Mouse (Mus musculus) bone marrow macrophage, adult 2 months (primary cell): Measurements from ENCODE around the gene Il9r. TPM values are rescaled to one million over a fixed set of nuclear protein-coding genes. Genes with fewer than 3 reads are reported as not detected.

Experiments used
- H3K27ac ChIP-seq: 2 replicates; pipeline ENCODE4 v1.5.1; 2012; ENCODE audit warnings: low read depth, low read length; ENCODE audit not compliant: insufficient read depth
- H3K4me1 ChIP-seq: 2 replicates; pipeline ENCODE4 v1.6.1; 2012; ENCODE audit warnings: low read length; ENCODE audit not compliant: control insufficient read depth, insufficient read depth
- H3K4me3 ChIP-seq: 2 replicates; pipeline ENCODE4 v1.5.1; 2012; ENCODE audit warnings: mild to moderate bottlenecking, low read length, moderate library complexity; ENCODE audit not compliant: insufficient read depth
- CTCF ChIP-seq: IDR thresholded peaks from 2 replicates; pipeline ENCODE4 v1.5.1; 2012; ENCODE audit warnings: low read depth, mild to moderate bottlenecking, low read length, moderate library complexity
- POLR2A ChIP-seq: IDR thresholded peaks from 2 replicates; pipeline ENCODE4 v1.6.1; 2012; ENCODE audit warnings: mild to moderate bottlenecking, low read depth, low read length, borderline replicate concordance
- polyA plus RNA-seq: library from polyadenylated mRNA; stranded (reverse); fragments of >200 nt; gene quantifications from 2 replicates; pipeline ENCODE4 v1.2.4, GENCODE M21; 2012; ENCODE audit not compliant: missing spikeins, insufficient read depth, insufficient read length

The Il9r gene
- polyA plus RNA-seq, 1 experiment, result not detected

GRCm38 (mm10) chr11:32227041-32227440 lies 27.0 kb upstream of the Il9r start:
- Histone ChIP-seq H3K27ac (0 out of 2 replicates have a peak overlapping the region, but pooled peaks have one; percentile 78), H3K4me1 (peaks cover 51% of the 10 kb centered on the region), H3K4me3 (peak overlapping the region; percentile 90)
- TF ChIP-seq CTCF (no peak), POLR2A (no peak)

- TF ChIP-seq POLR2A (peak; percentile 98), CTCF (no peak; the same call in 1 of the 2 replicates)
- peaks cover 47% of the 10 kb centered on the region for H3K4me1 ChIP-seq
- peak within 1 kb of the TSS; percentile 86 for H3K27ac ChIP-seq
- H3K4me3 ChIP-seq, result peak within 1 kb of the TSS; percentile 90
Observed at GRCm38 (mm10) chr11:32226124-32226871, 26.2 kb upstream of the Il9r start, which contains the start of gene Mpg. Gene Mpg (plus strand): TSS chr11:32226505.

DNA sequence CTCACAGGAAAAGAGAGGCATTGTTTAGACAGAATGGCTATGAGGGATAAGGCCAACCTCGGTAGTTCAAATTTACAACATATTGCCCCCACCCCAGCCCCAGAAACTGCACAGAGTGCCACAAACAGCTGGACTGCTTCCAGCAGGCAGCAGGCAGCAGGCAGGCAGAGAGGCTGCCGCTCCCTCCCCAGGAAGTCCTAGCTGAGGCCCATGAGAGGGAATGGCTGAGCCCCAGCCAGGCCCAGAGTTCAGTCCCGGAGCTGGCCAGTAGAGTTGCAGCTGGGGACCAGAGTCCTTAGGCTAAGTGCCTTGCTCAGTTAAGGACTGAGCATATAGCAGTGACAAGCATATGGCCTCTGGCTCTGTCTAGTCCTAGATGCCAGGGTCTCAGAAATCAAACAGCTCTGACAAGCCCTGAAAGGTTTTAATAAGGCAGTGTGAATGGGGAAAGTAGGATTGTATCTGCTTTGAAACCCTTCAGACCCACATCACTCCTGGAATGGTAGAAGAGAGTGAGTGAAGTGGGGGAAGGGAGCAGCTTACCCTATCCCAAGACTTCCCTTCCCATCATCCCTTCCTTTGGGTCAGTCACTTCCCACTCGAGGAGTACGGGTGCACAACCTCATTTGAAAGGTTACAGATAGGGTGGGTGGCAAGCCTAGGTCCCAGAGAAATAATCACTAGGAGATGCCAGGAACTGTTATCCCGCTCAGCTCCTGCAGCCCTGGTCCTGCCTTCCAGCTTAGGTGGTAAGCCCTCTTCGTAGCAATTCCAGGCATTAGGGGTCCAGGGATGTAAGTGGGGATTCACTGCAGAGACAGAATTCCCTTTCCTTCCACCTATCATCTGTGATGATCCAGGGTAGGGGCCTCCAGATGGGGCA lies 25.4 kb upstream of the Il9r start:
- no peak for TF ChIP-seq POLR2A
- TF ChIP-seq CTCF, result no peak
- peak overlapping the region; percentile 86 for H3K27ac ChIP-seq

GRCm38 (mm10) chr11:32224468-32225139 lies 24.5 kb upstream of the Il9r start:
- Histone ChIP-seq H3K27ac (peak overlapping the region; percentile 86), H3K4me1 (peaks cover 40% of the 10 kb centered on the region), H3K4me3 (peak overlapping the region; percentile 7; the same call in 1 of the 2 replicates)
- TF ChIP-seq POLR2A (no peak), CTCF (no peak)

More for the DNA sequence above, 25.4 kb upstream of the Il9r start:
- H3K4me1 ChIP-seq, result peaks cover 41% of the 10 kb centered on the region
- no peak overlapping the region; the same call in 1 of the 2 replicates for H3K4me3 ChIP-seq

GRCm38 (mm10) chr11:32223297-32223967 lies 23.4 kb upstream of the Il9r start:
- Histone ChIP-seq H3K4me1 (peaks cover 50% of the 10 kb centered on the region), H3K4me3 (no peak overlapping the region), H3K27ac (no peak overlapping the region)
- TF ChIP-seq POLR2A, result no peak
- TF ChIP-seq CTCF, result no peak

DNA sequence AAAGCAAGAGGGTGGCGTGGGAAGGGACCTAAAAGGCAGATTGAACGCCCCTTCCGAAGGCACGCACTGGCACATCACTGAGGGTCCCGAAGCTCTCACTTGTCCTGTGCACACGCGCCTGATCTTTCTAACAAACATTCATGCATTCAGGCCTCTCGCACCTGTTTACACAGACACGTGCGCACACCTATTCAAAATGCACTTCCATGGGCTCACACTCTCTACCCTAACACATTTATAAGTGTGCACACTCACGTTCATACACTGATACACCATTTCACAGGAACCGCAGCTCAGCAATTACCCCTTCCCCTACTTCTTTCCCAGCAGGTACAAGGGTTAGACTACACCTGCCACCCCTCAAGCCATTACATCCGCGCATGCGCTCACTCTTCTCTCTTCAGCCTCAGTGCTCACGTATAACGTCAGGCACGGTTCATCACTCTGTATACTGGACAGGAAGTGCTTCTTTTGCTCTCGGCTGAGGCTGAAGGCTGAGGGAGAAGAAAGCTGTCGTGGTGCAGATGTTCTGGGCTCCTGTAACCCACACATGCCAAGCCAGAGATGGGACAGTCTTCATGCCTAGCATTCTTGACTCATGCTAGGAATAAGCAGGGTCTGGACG lies 22.6 kb upstream of the Il9r start:
- peak overlapping the region; percentile 72 for H3K4me3 ChIP-seq
- TF ChIP-seq POLR2A (no peak), CTCF (no peak)
- no peak overlapping the region for H3K27ac ChIP-seq
- H3K4me1 ChIP-seq, result peaks cover 50% of the 10 kb centered on the region

GRCm38 (mm10) chr11:32221951-32222409 lies 21.9 kb upstream of the Il9r start, which contains the start of gene Rhbdf1:
Gene Rhbdf1 (minus strand): TSS chr11:32222300.
- peak within 1 kb of the TSS; percentile 24 for H3K27ac ChIP-seq

GRCm38 (mm10) chr11:32221225-32221950 lies 21.3 kb upstream of the Il9r start:
- TF ChIP-seq POLR2A (no peak), CTCF (no peak)

More at GRCm38 (mm10) chr11:32221951-32222409, 21.9 kb upstream of the Il9r start, which contains the start of gene Rhbdf1:
- TF ChIP-seq POLR2A, result no peak
- no peak for TF ChIP-seq CTCF
- Histone ChIP-seq H3K4me1 (peaks cover 45% of the 10 kb centered on the region), H3K4me3 (peak within 1 kb of the TSS; percentile 72)

More at GRCm38 (mm10) chr11:32221225-32221950, 21.3 kb upstream of the Il9r start:
- peaks cover 45% of the 10 kb centered on the region for H3K4me1 ChIP-seq
- peak overlapping the region; percentile 72 for H3K4me3 ChIP-seq
- peak overlapping the region; percentile 24 for H3K27ac ChIP-seq
